Mouse (Mus musculus): ENCODE measurements around the gene Afm.

The Afm gene

DNA sequence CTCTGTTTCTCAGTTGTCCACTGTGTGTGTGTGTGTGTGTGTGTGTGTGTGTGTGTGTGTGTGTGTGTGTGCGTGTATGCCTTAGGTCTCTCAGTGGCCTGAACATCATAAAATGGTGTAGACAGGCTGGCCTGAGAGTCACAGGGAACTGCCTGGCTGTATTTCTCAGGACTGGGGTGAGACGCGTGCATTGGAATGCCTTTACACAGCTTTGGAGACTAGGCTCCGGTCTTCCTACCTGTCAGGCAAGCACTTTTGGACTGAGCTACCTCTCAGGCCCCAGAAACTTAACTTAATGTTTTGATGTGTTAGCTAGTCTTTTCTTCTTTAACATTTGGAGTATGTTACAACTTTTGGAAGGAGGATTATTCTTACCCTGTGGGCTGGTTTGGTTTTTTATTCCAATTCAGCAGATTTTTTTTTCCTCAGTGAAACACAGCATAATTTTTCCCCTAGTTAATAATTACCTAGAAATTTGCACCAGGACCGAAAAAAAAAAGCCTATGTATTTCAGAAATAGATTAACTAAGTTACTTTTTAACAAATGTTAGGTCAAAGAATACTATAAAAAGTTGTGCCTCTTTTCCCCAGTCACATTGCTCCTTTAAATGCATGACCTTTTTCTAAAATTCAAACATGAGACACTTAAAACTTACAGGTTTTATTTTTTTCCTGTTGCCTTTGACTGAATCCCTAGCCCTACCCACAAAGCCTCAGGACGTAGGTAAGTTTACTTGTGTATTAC is at the start of gene Afm:
TSS of gene Afm (plus strand) at position 577 of the 745 bp plus-strand sequence.
- DNase-seq (ENCODE audit: low spot score in 2 of 2), result no peak

DNA sequence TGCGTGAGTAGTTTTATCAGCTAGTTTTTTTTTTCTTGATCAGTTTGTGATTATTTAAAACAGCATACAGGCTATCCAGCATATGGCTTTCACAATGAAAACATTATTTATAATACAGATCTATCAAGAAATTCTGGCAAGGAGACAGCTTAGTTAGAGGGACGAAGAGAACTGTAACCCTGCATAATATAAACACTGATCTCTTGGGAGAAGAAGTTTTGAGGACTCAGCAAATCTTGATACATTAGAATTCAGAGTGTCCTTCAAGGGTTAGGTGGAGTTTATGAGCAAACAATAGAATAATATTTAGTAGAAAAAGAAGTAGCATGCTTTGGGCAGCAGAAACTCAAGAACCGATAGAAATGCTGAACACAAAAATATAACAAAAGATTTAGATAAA is 47.9 kb upstream of the Afm start:
- DNase-seq (ENCODE audit: low spot score in 2 of 2), result no peak

DNA sequence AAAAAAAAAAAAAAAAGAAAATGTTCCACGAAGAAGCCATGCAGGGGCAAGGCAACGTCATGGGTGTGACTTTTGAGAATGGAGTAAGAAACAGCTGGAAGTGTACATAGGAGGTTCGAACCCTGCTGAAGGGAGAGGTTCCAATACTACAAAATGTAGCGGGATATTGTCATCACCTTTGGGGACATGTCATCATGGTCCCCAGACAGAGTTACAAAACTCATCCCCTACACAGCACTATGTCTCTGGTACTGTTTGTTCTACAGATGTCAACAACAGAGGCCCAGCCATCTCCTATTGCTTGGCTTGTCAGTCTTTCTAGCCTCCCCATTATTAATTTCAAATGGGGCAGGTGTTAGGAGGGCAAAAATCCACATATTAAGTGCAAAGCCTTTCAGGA is 44.8 kb upstream of the Afm start:
- no peak for DNase-seq (ENCODE audit: low spot score in 2 of 2)

DNA sequence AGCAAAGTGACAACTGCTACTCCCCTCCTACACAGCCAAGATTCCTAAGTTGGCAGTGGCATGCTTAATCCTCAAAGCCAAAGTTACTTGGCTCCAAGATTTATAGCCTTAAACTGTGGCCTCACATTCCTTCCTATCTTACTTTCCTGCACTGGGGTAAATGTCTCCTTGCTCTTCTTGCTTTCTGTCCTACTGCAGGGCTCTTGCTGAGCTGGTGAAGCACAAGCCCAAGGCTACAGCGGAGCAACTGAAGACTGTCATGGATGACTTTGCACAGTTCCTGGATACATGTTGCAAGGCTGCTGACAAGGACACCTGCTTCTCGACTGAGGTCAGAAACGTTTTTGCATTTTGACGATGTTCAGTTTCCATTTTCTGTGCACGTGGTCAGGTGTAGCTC is 44.4 kb upstream of the Afm start:
- no peak for DNase-seq (ENCODE audit: low spot score in 2 of 2)

DNA sequence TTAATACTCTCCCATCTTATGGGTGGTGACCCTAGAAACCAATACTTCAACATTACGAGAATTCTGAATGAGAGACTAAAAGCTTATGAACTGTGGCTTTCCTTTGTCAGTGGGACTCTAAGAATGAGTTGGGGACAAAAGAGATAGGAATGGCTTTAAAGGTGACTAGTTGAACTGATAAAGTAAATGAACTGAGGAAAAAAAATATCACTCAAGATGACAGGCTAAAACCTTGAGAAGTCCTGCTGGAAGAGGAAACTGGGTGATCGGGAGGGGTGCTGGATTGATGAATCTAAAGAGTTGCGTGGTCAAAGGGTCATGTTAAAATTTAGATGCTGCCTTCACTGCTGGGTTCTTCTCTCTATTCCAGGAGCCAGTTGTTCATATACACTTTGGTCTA is 42.0 kb upstream of the Afm start:
- no peak for DNase-seq (ENCODE audit: low spot score in 2 of 2)

DNA sequence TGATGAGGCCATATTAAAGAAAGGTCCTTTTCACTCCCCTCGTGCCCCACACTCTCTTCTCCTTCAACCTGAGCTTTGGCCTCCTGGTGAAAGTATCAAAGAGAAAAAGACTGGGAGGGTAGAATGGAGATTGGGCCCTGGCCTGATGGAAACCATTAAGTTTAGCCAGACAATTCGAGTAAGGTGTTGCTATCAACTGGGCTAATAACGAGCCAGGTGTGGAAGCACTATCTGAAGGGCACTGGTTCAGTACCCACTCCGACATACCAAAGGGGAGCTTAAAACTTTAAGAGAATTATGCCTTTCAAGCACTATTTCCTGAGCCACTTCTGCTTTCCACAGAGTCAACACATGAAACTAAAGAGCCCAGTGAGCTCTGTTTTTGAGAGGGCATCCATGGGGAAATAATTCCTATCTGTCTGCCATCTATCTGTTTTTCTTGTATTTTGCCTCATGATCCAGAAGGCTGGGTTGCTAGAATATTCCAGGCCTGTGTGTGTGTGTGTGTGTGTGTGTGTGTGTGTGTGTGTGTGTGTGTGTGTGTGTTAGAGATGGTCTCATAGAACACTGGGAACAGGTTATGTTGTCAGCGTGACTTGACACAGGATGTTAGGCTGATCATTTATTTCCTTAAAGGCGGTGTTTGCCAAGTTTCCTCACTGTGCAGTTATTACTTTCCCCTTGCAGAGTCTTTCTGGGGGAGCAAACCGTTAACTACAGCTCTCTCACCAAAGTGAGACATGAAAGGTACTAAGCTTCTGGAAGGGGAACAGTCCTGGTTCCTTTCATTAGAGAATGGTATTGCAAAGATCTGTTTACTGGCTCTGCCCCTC is 41.2 kb upstream of the Afm start:
- DNase-seq (ENCODE audit: low spot score in 2 of 2), result no peak

DNA sequence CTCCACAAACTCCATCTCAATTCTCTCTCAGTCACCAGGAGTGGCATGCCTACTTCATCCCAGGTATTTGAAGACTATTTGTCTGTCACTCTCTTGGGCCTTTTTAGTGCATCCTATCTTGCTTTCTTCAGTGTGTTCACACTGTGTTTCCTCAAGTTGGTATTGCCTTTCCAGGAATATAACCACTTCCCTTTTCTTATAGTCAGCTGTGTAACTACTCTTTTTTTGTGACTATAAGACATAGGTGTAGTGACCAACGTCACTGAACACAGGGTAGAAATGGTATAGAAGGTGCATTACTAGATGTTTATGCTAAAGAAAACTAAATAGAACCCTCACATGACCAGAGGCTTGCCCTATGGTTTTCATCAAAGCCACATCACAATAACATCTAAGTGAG is 39.8 kb upstream of the Afm start:
- no peak for DNase-seq (ENCODE audit: low spot score in 2 of 2)

DNA sequence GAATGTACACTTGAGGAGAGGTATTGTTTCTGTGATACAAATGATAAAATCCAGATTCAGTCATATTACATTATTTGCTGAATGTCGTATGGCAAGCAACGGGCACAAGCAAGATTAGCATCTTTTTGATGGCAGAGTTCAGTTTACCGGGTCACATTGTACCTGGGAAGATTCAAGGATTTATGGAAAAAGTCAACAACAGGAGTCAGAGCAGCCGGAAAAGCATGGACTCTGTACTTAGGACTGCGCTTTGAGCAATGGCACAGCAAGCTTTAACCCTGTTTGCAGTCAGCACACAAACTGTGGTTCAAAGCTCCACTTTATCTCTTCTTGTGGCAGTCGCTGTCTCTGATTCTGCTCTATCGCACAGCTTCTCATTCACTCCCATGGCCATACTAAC is 33.1 kb upstream of the Afm start:
- DNase-seq (ENCODE audit: low spot score in 2 of 2), result no peak

DNA sequence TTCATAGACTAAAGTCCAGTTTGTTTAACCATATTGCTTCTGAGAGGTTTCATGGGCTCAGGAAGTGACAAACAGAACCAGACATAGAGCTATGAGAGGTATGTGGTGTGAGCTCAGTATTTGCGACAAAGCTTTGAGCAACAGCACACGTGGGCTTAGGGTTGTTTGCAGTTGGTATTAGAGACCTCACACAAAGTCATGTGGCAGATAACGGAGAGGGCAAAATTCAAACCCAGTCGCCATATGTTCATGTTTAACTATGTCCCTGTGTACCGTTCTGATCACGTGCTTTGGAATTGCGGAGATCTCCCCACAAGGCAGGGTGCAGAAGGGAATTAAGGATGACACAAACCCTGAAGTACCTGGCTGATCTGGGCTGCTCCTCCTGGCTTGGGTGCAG is 30.4 kb upstream of the Afm start:
- no peak for DNase-seq (ENCODE audit: low spot score in 2 of 2)

DNA sequence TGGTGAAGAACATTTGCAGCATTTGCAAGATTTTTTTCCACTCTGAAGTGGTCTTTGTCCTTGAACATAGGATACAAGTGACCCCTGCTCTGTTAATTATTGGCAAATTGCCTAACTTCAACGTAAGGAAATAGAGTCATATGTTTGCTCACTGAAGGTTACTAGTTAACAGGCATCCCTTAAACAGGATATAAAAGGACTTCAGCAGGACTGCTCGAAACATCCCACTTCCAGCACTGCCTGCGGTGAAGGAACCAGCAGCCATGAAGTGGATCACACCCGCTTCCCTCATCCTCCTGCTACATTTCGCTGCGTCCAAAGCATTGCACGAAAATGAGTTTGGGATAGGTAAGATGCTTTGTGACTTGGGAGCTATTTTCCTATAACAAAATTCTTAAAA is 28.2 kb upstream of the Afm start, which contains the start of gene Afp:
TSS of gene Afp (plus strand) at position 220 of the 400 bp plus-strand sequence.
- no peak for DNase-seq (ENCODE audit: low spot score in 2 of 2)

DNA sequence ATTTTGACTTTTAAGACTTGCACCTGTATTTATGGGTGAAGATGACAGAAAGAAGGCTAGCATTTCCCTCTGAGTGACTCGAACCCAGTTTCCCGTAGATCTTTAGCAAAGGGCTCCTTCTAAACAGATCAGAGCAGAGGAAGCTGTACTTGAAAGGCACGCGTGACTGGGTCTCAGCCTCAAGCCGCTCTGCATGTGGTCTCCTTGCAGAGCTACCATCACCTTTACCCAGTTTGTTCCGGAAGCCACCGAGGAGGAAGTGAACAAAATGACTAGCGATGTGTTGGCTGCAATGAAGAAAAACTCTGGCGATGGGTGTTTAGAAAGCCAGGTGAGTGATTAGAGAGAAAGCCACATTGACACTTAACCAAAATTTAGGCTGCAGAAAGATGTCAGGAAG is 26.3 kb upstream of the Afm start:
- DNase-seq (ENCODE audit: low spot score in 2 of 2), result no peak

DNA sequence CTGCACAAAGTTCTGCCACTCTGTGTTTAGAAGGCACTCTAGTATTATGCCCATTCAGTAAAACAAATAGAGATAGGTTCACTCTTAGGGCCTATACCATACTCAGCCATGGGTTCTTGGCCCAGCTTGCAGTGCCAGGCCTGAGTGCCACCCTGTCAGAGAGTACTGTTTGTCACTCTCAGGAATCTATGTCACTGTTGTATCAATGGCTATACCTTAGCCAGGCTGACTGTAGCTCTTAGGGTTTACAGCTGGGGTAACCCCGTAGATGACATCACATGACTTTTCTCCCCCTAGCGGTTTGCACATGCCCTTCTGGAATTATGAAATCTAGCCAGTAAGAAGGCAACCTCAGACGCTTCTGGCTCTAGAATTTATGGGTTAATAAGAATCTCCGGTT is 24.4 kb upstream of the Afm start:
- DNase-seq (ENCODE audit: low spot score in 2 of 2), result no peak

DNA sequence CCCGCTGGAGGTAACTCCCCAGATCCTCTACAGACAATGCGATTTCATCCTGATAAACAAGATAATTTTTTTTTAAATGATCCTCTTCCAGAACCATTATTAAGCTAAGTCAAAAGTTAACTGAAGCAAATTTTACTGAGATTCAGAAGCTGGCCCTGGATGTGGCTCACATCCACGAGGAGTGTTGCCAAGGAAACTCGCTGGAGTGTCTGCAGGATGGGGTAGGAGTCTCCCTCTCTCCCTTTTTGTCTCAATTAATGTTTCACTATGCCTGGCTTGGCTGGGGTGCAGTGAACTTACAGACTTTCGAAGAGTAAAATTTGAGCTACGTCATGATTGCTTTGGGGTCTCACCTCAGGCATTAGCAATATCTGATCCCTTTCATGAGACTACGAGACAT is 19.2 kb upstream of the Afm start:
- no peak for DNase-seq (ENCODE audit: low spot score in 2 of 2)

DNA sequence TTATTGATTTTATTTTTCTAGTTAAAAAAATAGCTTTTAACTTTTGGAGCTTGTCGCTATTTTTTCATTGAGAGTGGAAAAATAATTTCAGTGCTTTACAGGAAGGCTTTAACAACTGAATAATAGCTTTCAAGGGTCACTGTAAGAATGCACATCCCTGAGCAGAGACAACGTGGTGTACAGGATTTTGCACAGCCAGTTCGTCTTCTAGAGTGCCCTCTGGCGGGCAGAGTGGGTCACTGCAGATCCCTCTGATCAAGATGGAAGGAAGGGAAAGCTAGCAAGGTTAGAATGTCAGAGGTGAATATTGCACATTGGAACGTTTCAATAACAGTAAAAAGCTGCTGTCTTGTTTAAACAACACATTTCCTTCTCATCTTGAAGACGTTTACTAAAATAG is 18.0 kb upstream of the Afm start:
- peak; percentile 52 to 70 for DNase-seq (ENCODE audit: low spot score in 2 of 2)

DNA sequence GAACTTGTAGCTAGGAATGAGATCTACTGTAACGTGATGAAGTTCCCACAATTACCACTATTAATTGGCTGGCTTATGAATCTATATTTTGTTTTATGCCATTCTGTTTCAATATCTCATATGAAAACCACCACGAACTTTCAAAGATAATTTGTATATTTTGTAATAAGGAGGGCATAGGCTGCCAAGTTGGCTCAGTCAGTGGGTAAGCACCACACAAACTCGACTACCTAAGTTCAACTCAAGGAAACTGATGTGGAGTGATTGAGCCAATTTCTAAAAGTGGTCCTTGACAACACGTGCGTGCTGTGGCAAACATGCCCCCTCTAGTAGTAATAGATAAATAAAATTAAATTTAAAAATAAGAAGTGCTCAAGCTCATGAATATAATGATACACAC is 17.0 kb upstream of the Afm start:
- DNase-seq (ENCODE audit: low spot score in 2 of 2), result no peak

DNA sequence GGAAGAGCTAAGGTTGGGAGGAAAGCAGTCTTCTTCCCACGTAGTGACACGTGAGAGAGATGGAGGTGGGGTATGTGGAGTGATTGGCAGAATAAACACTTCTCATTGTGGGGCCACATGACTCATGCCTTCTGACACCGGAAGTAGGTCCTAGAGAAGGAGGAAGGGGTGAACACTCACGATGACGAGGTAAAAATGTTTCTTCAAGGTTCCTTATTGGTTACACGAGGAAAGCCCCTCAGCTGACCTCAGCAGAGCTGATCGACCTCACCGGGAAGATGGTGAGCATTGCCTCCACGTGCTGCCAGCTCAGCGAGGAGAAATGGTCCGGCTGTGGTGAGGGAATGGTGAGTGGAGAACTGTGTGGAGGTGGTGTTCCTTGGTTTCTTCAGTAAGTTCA is 14.0 kb upstream of the Afm start:
- no peak for DNase-seq (ENCODE audit: low spot score in 2 of 2)

DNA sequence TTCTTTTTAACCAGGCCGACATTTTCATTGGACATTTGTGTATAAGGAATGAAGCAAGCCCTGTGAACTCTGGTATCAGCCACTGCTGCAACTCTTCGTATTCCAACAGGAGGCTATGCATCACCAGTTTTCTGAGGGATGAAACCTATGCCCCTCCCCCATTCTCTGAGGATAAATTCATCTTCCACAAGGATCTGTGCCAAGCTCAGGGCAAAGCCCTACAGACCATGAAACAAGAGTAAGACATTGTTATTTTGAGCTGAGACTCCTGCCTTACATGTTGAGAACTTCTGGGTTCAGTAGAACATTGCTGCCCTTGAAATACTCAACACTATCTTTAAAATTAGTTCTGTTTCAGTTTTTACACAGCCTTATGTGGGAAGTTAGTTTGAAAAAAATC is 12.2 kb upstream of the Afm start:
- DNase-seq (ENCODE audit: low spot score in 2 of 2), result no peak

DNA sequence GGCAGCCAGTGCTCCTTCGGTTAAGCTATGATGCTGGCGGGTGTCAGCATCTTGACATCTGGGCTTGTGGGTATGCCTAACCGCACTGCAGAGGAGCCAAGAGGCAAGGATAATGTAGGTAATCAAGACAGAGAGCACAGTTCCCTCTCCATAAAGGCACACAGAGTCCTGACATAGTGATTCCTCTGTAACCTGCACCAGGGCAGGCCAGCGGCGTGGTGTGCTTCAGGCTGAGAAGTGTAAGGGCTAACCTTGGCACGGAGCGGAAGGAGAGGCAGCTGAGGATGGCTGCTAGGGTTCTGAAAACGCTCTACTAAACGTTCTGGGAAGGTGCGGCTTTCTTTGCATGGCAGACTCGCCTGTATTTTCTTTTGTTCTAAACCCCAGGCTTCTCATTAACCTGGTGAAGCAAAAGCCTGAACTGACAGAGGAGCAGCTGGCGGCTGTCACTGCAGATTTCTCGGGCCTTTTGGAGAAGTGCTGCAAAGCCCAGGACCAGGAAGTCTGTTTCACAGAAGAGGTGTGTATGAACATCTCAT is 11.3 kb upstream of the Afm start:
- DNase-seq (ENCODE audit: low spot score in 2 of 2), result no peak

DNA sequence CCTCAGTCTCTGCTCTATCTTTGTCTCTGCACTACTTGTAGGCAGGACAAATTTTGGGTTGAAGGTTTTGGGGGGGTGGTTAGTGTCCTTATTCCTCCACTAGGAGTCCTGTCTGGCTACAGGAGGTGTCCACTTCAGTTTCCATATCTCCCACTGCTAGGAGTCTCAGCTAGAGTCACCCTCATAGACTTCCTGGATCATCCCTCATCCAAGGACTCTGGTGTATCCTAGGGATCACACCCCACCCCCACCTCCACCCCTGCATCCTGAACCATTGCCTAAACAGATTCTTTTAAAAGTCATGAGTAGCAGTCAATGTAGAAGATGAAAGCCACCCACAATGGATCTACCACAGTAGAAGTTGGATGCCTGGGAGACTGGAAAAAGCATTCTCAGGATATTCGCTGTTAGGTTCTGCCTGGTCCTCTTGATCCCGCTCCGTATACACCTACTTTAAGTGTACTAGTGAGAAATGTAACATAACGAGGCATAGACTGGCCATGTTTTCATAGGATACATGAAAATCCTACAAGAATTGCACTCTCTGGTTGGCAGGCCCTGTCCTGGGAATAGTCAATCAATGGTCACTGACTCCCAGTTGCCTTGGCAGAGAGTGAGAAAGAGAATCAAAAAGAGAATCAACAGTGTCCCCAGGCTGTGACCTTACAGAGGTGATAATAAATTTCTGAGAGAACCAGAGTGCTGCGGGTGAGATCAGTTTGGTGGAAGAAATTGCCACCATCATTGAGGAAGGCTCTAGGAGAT is 8.7 kb upstream of the Afm start:
- no peak for DNase-seq (ENCODE audit: low spot score in 2 of 2)

DNA sequence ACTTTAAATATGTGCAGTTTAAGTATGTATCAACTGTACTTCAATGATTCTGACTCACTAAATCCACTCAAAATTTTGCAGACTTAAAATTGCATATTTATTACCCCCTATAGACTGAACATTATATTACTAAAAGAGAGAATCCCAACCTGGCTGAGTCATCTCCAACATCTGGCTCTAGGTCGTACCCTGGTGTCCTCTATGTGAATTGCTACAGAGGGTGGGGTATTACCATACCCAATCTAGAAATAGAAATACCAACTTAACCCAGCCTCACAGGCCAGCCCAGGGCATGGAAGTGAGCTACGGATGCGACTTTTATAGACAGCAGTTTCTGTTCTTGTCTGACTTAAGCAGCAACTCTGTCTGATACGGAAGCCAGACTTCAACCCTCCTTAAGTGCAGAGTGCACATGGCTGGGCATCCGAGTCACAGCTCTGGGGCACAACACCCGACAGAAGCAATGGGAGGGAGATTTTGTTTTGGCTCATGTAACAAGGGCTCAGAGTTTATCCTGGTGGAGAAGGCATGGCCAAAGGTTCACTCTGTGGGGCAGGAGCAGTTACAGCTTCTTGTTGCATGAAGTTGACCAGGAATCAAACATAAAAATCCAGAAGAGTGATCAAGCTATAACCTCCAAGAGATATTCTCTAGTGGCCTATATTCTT is 6.3 kb upstream of the Afm start:
- no peak for DNase-seq (ENCODE audit: low spot score in 2 of 2)

DNA sequence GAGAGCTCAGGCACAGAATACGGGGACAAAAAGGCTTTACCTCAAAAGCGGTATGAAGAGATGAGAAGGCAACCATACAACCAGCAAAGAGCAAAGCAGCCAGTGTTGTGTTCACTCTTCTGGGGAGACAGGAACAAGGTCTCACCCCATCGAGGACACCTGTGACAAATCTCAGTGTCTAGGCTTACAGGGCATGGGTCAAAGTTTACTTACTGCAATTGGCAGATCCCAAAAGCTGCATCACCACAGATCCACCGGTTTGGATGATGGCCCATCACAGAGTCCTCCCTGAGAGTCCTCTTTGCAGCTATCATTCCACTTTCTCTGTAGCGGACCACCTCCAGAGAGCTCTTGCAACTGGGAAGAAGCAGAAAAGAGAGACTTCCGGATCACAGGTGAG is 3.2 kb upstream of the Afm start:
- no peak for DNase-seq (ENCODE audit: low spot score in 2 of 2)

DNA sequence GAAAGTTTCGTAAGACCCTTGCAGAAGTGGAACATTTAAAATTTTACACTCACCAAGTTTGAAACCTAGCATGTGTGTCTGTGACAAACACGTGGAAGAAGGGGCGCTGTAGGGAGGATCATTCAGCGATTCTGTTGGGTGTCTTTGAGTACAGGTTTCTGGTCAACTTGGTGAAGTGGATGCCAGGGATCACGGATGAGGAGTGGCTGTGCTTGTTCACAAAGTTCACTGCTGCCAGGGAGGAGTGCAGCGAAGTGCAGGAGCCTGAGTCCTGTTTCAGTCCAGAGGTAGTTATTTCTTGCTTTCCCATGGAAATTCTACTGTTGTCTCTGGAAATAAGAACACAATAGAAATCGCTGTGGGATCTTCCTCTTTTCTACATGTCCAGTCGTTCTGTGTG is 32.5 kb downstream of the Afm start:
- DNase-seq (ENCODE audit: low spot score in 2 of 2), result no peak

Data from urinary bladder, postnatal 36 days (tissue).